Mouse (Mus musculus) liver, postnatal 0 days (tissue): ENCODE data around the gene Necab3. TPM values are rescaled to one million over a fixed set of nuclear protein-coding genes. Genes with fewer than 3 reads are reported as not detected.

Experiments used
- ATAC-seq: fragments of 200-750 bp; cut with Nextera tagmentation; 2 replicates; pipeline ENCODE4 v1.8.0; 2017; ENCODE audit warnings: mild to moderate bottlenecking, moderate library complexity
- DNase-seq: peaks from one replicate; pipeline ENCODE4 v3.0.0-alpha.2; 2016
- H3K27ac ChIP-seq: fragments of 300-500 bp; sonication (generic); 2 replicates; pipeline ENCODE4 v1.5.1; 2014; ENCODE audit warnings: antibody characterized with exemption, moderate library complexity, mild to moderate bottlenecking, low read depth
- H3K27me3 ChIP-seq: fragments of 300-500 bp; sonication (generic); 2 replicates; pipeline ENCODE4 v1.6.1; 2014; ENCODE audit warnings: low read length, control low read depth, mixed read lengths; ENCODE audit not compliant: insufficient read depth
- H3K36me3 ChIP-seq: fragments of 300-500 bp; sonication (generic); replicated peaks from 2 replicates; pipeline ENCODE4 v1.6.1; 2014; ENCODE audit warnings: mild to moderate bottlenecking, control low read depth, low read length, moderate library complexity, mixed read lengths; ENCODE audit not compliant: insufficient read depth
- H3K4me1 ChIP-seq: fragments of 300-500 bp; sonication (generic); 2 replicates; pipeline ENCODE4 v1.6.1; 2014; ENCODE audit warnings: antibody characterized with exemption, mild to moderate bottlenecking, control low read depth; ENCODE audit not compliant: insufficient read depth
- H3K4me2 ChIP-seq: fragments of 300-500 bp; sonication (generic); 2 replicates; pipeline ENCODE4 v1.6.1; 2014; ENCODE audit warnings: low read depth, mild to moderate bottlenecking, low read length, moderate library complexity, mixed read lengths
- H3K4me3 ChIP-seq: fragments of 300-500 bp; sonication (generic); 2 replicates; pipeline ENCODE4 v1.5.1; 2014; ENCODE audit warnings: low read depth, low read length
- H3K9ac ChIP-seq: fragments of 300-500 bp; sonication (generic); replicated peaks from 2 replicates; pipeline ENCODE4 v1.6.1; 2014; ENCODE audit warnings: mild to moderate bottlenecking, moderate library complexity
- H3K9me3 ChIP-seq: fragments of 300-500 bp; sonication (generic); 2 replicates; pipeline ENCODE4 v1.6.1; 2016; ENCODE audit warnings: mild to moderate bottlenecking, control low read depth, low read length, mixed read lengths
- CTCF ChIP-seq: sonication (generic); IDR thresholded peaks from 2 replicates; pipeline ENCODE4 v1.5.1; 2016; ENCODE audit warnings: antibody characterized with exemption, low read depth
- EP300 ChIP-seq: IDR thresholded peaks from 2 replicates; pipeline ENCODE4 v1.6.1; 2016; ENCODE audit warnings: antibody characterized with exemption, low read depth, mild to moderate bottlenecking
- WGBS: fragments of 180-500 bp; shearing (Covaris S2); extraction: QIAGEN DNeasy Blood & Tissue Kit; methylation state at CpG from one replicate; pipeline ENCODE4 v1.1.7; 2014; ENCODE audit not compliant: insufficient replicate concordance; 5-methylcytosine and 5-hydroxymethylcytosine counted together
- polyA plus RNA-seq: library from polyadenylated mRNA; unstranded; fragments of >200 nt; fragmentation: Nextera tagmentation; extraction: Ambion mirVana; gene quantifications from 2 replicates; pipeline ENCODE4 v1.2.1, GENCODE M21; 2015

Gene Necab3
- 0.13 and 0.19 TPM in 2 replicates for polyA plus RNA-seq

DNA sequence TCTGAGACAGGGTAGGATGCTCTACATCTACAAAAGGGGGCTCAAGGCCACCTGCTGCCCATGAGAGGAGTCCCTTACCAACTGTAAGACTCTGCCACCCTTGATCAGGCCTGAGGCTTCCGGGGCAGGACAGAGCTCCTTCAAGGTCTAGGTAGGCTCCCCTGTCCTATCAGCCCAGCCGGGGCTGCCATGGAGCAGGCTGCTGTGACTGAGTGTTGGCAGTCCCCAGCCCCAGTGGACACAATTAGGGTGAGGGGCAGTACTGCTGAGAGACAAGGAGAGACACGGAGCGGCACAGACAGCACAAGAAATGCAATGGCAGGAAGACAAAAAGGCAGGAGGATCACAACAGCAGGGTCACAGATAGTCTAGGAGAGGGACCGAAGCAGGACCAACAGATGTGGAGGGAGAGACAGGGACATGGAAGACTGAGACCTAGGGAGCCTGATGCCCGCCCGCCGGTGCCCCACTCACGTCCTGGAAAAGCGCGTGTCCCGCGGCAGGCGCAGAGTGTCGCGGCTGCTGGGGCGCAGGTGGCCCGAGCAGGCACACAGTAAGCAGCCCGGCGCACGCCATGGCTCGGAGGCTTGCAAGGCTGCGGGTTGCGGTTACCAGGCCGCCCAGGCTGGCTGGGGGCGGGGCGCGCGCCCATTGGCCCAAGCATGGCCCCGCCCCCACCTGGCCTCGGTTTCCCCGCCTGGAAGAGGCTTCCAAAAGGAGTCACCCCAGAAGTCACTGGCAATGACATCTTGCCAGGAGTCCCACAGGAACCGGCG lies at the start of gene Necab3:
Necab3 (minus strand) TSS at position 627 of the 776 bp plus-strand sequence.
- ATAC-seq (peak; percentile 77), DNase-seq (peak; percentile 63)
- Histone ChIP-seq H3K9me3 (no peaks in the 10 kb centered on the region), H3K4me3 (peak within 1 kb of the TSS; percentile 34), H3K36me3 (peaks cover 25% of the 10 kb centered on the region), H3K4me1 (peaks cover 15% of the 10 kb centered on the region), H3K27ac (no peak within 1 kb of the TSS), H3K9ac (peak within 1 kb of the TSS; percentile 50), H3K27me3 (no peaks in the 10 kb centered on the region), H3K4me2 (peak within 1 kb of the TSS; percentile 69)
- TF ChIP-seq EP300 (no peak), CTCF (no peak)
- 9% methylated on average over 26 of the region's 34 CpGs for WGBS

DNA sequence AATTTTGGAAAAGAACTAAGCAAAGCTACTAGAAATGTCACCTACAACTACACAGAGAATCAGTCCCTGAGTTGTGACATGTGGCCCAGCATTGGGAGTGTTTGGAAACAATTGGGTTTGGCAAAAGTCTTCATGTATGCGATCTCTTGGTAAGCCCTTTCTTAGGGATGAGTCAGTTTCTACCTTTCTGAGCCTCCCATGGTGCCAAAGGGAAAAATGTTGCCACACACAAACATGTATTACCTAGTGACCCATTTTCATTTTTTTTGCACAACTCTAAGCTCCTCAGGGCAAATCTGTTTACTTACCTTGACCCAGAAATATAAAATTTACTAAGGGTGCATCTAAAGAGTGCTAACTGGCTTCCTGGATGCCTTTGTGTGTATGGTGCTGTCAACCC lies 48.3 kb upstream of the Necab3 start:
- WGBS: 70% methylated on average over 1 of the region's 1 CpGs
- Histone ChIP-seq H3K27me3 (no peaks in the 10 kb centered on the region), H3K9me3 (no peaks in the 10 kb centered on the region), H3K36me3 (no peaks in the 10 kb centered on the region), H3K27ac (peak overlapping the region; percentile 36; the same call in 1 of the 2 replicates), H3K4me3 (no peak overlapping the region), H3K4me2 (no peak overlapping the region), H3K9ac (no peak overlapping the region), H3K4me1 (peaks cover 29% of the 10 kb centered on the region)
- no peak for ATAC-seq
- DNase-seq: no peak
- TF ChIP-seq EP300 (0 out of 2 replicates have a peak, but pooled peaks have one; percentile 11), CTCF (no peak)

DNA sequence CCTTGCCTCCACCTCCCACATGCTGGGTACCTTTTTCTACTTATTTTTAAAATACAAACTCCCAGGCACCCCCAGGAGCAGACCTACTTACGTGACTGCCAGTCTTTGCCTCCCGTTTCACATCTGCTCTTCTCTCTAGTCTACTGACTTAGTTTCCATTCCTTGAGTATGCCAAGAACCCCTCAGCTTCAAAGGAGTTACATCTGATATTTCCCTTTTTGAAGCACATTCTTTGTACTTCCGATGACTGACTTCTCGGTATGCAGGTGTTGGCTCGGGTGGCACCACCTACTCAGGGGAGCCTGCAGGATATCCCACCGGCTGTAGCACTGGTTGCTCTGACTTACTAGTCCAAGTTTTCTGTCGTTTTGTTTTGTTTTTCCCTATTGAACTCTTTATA lies 45.5 kb upstream of the Necab3 start:
- TF ChIP-seq EP300 (0 out of 2 replicates have a peak, but pooled peaks have one; percentile 5), CTCF (no peak)
- H3K27ac ChIP-seq: peak overlapping the region; percentile 90
- no peaks in the 10 kb centered on the region for H3K27me3 ChIP-seq
- no peak for ATAC-seq
- peak overlapping the region; percentile 80 for H3K4me3 ChIP-seq
- 0 out of 2 replicates have a peak, but pooled peaks cover 3% of the 10 kb centered on the region for H3K36me3 ChIP-seq
- no peaks in the 10 kb centered on the region for H3K9me3 ChIP-seq
- H3K4me2 ChIP-seq: peak overlapping the region; percentile 79
- 18% methylated on average over 7 of the region's 7 CpGs for WGBS
- peaks cover 21% of the 10 kb centered on the region for H3K4me1 ChIP-seq
- H3K9ac ChIP-seq: peak overlapping the region; percentile 66
- DNase-seq: no peak

DNA sequence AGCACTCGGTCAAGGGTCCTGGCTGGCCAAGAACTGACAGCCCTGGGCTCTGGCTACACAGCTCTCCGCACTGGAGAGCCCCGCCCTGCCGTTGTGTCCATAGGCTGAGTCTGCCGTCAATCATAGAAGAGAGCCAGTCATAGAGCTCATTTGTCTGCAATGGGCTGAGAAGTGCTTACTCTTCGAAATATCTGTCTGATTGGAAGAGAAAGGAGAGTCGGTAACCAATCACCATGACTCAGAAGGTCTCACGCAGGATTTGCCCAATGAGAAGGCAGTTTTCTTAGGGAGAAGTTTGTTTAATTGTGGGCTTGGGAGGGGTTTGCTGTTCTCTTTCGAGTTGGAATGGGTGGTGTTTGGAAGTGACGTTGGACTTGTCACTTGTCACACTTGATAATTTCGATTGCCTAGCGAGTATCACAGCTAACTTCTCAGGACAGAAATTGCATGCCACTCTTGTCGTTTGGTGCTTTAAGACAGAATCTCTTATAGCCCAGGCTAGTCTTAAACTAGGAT lies 45.0 kb upstream of the Necab3 start, which contains the start of gene Pxmp4:
Pxmp4 (minus strand) TSS at position 71 of the 516 bp plus-strand sequence.
- ATAC-seq: peak; percentile 98
- no peaks in the 10 kb centered on the region for H3K9me3 ChIP-seq
- 2% methylated on average over 13 of the region's 13 CpGs for WGBS
- TF ChIP-seq EP300 (peak; percentile 35; the same call in 1 of the 2 replicates), CTCF (no peak)
- no peaks in the 10 kb centered on the region for H3K27me3 ChIP-seq
- H3K4me3 ChIP-seq: peak within 1 kb of the TSS; percentile 80
- peak; percentile 97 for DNase-seq
- H3K4me1 ChIP-seq: peaks cover 19% of the 10 kb centered on the region
- H3K36me3 ChIP-seq: 0 out of 2 replicates have a peak, but pooled peaks cover 3% of the 10 kb centered on the region
- H3K27ac ChIP-seq: peak within 1 kb of the TSS; percentile 99
- H3K9ac ChIP-seq: peak within 1 kb of the TSS; percentile 91
- H3K4me2 ChIP-seq: peak within 1 kb of the TSS; percentile 79

DNA sequence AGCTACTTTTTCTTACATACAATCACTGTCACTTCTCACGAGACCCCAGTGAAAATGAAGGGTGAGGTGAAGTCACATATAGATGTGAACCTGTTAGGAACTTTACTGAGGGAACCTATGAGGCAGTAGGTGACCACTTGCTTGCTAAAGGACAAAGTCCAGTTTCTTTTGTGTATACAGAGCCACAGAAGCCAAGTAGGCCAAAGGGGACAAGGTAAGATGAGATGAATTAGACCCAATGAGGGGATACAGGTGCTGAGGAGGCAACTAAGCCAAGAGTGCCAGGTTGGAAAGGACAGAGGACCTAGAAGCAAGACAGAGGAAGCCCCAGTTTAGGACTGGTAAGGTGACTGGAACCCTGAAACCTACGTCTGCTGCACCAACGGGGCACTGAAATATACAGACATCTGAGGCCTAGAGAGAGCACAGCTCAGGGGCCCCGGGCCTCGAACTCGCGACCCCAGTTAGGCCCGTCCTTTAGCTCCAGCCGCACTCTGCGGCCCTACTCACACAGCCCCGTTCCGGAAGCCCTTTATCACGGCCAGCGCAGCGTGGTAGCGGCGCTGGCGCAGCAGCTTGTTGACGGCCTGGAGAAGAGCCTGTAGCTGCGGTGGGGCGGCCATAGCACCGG lies 44.4 kb upstream of the Necab3 start:
- TF ChIP-seq CTCF: no peak
- TF ChIP-seq EP300: peak; percentile 44; the same call in 1 of the 2 replicates
- 6% methylated on average over 22 of the region's 22 CpGs for WGBS
- H3K4me1 ChIP-seq: peaks cover 15% of the 10 kb centered on the region
- peak overlapping the region; percentile 80 for H3K4me3 ChIP-seq
- ATAC-seq (peak; percentile 53), DNase-seq (no peak)
- H3K27ac ChIP-seq: peak overlapping the region; percentile 99
- H3K36me3 ChIP-seq: peaks cover 5% of the 10 kb centered on the region; the same call in 1 of the 2 replicates
- peak overlapping the region; percentile 91 for H3K9ac ChIP-seq
- no peaks in the 10 kb centered on the region for H3K9me3 ChIP-seq
- no peaks in the 10 kb centered on the region for H3K27me3 ChIP-seq
- H3K4me2 ChIP-seq: peak overlapping the region; percentile 79

DNA sequence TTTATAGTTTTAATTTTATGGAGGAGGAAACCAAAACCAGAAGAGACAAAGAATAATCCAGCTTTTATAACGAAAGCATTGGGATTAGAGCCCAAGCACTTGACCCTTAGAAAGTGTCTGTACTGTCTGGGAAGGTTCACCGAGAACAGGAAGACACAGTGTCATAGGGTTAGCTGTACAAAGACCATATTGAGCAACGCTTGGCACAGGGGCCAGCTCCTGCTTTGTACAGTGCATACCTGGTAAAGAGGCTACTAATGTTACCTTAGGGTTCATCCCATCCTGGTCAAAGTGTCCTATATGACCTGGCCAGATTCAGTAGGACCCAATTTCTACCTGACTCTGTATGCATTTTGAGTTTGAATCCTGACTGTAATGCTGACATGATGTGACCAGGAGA lies 42.6 kb upstream of the Necab3 start:
- Histone ChIP-seq H3K36me3 (peaks cover 8% of the 10 kb centered on the region; the same call in 1 of the 2 replicates), H3K4me2 (peak overlapping the region; percentile 79), H3K27ac (peak overlapping the region; percentile 99), H3K4me1 (peaks cover 18% of the 10 kb centered on the region), H3K4me3 (no peak overlapping the region), H3K27me3 (no peaks in the 10 kb centered on the region), H3K9ac (no peak overlapping the region), H3K9me3 (no peaks in the 10 kb centered on the region)
- 59% methylated on average over 3 of the region's 3 CpGs for WGBS
- DNase-seq (peak; percentile 61), ATAC-seq (peak; percentile 9; the same call in 1 of the 2 replicates)
- TF ChIP-seq CTCF (no peak), EP300 (peak; percentile 71; the same call in 1 of the 2 replicates)
